Mouse (Mus musculus) hindbrain, embryonic 15.5 days (tissue): Measurements from ENCODE around the gene Frmd4a. TPM values are rescaled to one million over a fixed set of nuclear protein-coding genes. Genes with fewer than 3 reads are reported as not detected.

Source experiments
- ATAC-seq: fragments of 200-750 bp; cut with Nextera tagmentation; 2 replicates; pipeline ENCODE4 v1.8.0; 2017; ENCODE audit warnings: low read depth, moderate number of reproducible peaks, moderate TSS enrichment; ENCODE audit not compliant: low FRiP score
- H3K27ac ChIP-seq: fragments of 300-500 bp; sonication (generic); replicated peaks from 2 replicates; pipeline ENCODE4 v1.5.1; 2015; ENCODE audit warnings: mild to moderate bottlenecking, inconsistent platforms
- H3K27me3 ChIP-seq: fragments of 300-500 bp; sonication (generic); 2 replicates; pipeline ENCODE4 v1.6.1; 2015; ENCODE audit warnings: control low read depth, inconsistent platforms
- H3K36me3 ChIP-seq: fragments of 300-500 bp; sonication (generic); 2 replicates; pipeline ENCODE4 v1.6.1; 2015; ENCODE audit warnings: control low read depth, inconsistent platforms
- H3K4me1 ChIP-seq: fragments of 300-500 bp; sonication (generic); replicated peaks from 2 replicates; pipeline ENCODE4 v1.6.1; 2015; ENCODE audit warnings: control low read depth, inconsistent platforms
- H3K4me2 ChIP-seq: fragments of 300-500 bp; sonication (generic); 2 replicates; pipeline ENCODE4 v1.6.1; 2015; ENCODE audit warnings: moderate library complexity, mild to moderate bottlenecking, inconsistent platforms
- H3K4me3 ChIP-seq: fragments of 300-500 bp; sonication (generic); 2 replicates; pipeline ENCODE4 v1.5.1; 2015; ENCODE audit warnings: mild to moderate bottlenecking, inconsistent platforms
- H3K9ac ChIP-seq: fragments of 300-500 bp; sonication (generic); 2 replicates; pipeline ENCODE4 v1.6.1; 2015; ENCODE audit warnings: inconsistent platforms
- H3K9me3 ChIP-seq: fragments of 300-500 bp; sonication (generic); 2 replicates; pipeline ENCODE4 v1.6.1; 2016; ENCODE audit warnings: control low read depth, inconsistent platforms
- WGBS: fragments of 180-500 bp; shearing (Covaris S2); methylation state at CpG from one replicate; pipeline ENCODE4 v1.1.7; 2015; 5-methylcytosine and 5-hydroxymethylcytosine counted together
- polyA plus RNA-seq: library from polyadenylated mRNA; unstranded; fragments of >200 nt; fragmentation: Nextera tagmentation; extraction: Ambion mirVana; gene quantifications from 2 replicates; pipeline ENCODE4 v1.2.1, GENCODE M21; 2015

Gene Frmd4a
- polyA plus RNA-seq, 1 experiment from 2014 or later: 56.1 TPM

DNA sequence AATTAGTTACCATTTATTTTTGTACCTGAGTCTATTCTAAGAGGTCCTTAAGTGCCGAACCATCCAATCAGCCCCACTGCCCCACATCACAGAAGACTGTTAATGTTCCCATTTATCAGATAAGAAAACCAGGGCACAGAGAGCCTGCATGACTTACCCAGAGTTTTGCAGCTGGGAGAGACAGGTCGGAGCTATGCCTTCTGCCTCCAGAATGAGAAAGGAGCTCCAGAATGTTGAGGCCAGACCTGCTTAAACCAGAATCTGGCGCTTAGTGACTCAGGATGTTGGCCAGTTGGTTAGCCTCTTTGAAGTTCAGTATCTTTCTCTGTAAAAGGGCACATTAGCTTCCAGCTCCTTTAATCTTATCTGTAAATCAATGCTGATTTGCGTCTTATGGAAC, 422.4 kb downstream of the Frmd4a start:
- H3K27me3 ChIP-seq: no peaks in the 10 kb centered on the region
- peaks cover 48% of the 10 kb centered on the region for H3K4me1 ChIP-seq
- no peaks in the 10 kb centered on the region for H3K36me3 ChIP-seq
- no peak overlapping the region for H3K4me2 ChIP-seq
- ATAC-seq: no peak
- H3K27ac ChIP-seq: no peak overlapping the region
- H3K4me3 ChIP-seq: no peak overlapping the region
- no peaks in the 10 kb centered on the region for H3K9me3 ChIP-seq
- H3K9ac ChIP-seq: no peak overlapping the region
- WGBS: 81% methylated on average over 4 of the region's 4 CpGs

DNA sequence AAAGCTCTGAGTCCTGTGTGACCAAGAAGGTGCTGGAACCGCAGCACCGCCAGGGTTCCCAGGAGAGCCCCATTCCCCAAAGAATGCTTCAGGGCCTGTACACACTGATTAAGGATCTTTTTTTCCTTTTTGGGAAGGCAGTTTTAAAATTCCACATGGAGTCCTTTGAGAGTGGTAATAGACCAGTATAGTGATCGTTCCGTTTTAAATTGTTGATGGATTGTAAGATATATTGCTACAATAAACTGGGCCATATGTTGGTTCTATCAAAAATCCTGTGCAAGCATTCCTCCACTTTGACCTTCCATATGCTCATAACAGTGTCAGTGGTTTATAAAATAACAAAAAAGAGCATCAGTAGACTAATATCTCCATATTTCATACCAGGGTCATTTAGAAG, 424.3 kb downstream of the Frmd4a start:
- no peak overlapping the region for H3K4me3 ChIP-seq
- 0 out of 2 replicates have a peak overlapping the region, but pooled peaks have one; percentile 27 for H3K27ac ChIP-seq
- H3K4me1 ChIP-seq: peaks cover 37% of the 10 kb centered on the region
- H3K36me3 ChIP-seq: no peaks in the 10 kb centered on the region
- WGBS: 76% methylated on average over 4 of the region's 4 CpGs
- H3K4me2 ChIP-seq: no peak overlapping the region
- no peak overlapping the region for H3K9ac ChIP-seq
- H3K9me3 ChIP-seq: no peaks in the 10 kb centered on the region
- ATAC-seq: no peak
- no peaks in the 10 kb centered on the region for H3K27me3 ChIP-seq

DNA sequence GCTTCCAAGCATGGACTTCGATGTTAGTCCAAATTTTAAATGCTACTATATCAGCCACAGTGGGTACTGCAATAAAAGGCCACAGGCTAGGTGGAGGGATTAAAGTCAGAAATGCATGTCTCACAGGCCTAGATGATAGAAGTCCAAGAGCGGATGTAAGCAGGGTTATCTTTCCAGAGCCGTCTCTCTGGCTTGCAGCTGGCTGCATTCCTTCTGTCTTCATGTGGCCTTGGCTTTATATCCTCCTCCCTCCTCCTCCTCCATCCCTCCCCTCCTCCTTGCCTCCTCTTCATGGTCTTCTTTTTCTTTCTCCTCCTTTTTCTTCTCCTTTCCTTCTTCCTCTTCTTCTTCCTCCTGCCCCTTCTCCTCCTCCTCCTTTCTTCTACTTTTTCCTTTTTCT, 427.2 kb downstream of the Frmd4a start:
- H3K4me3 ChIP-seq: no peak overlapping the region
- peaks cover 22% of the 10 kb centered on the region for H3K4me1 ChIP-seq

DNA sequence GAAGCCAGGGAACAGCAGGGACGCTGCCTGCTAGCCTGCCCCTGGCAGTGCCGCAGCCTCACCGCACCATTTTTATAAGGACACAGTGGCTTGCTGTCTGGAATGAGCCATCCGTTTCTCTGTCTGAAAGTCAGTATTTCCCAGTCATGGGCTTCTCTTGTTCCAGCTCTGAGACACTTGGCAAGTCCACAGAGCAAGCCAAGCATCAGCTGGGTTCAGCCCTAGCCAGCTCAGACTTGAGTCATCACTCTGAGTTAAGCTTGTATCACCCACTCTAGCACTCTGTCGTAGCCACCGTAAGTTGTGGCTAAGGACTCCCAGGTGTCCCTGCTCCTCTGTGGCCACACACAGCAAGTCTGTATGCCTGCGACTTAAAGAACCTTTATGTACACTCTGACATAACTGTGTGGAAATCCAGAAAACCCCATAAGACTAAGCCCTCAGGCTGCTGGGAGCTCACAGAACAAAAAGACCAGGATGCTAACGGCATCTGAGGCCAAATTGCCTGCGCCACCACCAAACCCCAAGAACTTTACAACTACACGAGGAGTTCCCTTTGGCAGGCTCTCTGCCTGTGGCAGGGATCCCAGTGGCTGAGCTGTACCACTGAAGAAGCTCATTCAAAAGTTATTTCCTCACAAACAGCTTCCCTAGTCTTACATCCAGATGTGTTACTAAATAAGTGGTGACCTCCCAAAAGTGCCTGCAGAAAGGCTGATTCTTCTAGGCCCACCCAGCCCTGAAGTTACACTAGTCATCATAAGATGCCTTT, 428.3 kb downstream of the Frmd4a start:
- 81% methylated on average over 10 of the region's 10 CpGs for WGBS
- Histone ChIP-seq H3K27me3 (no peaks in the 10 kb centered on the region), H3K4me2 (no peak overlapping the region), H3K27ac (no peak overlapping the region), H3K9ac (no peak overlapping the region), H3K4me3 (no peak overlapping the region), H3K9me3 (no peaks in the 10 kb centered on the region), H3K4me1 (peaks cover 13% of the 10 kb centered on the region), H3K36me3 (no peaks in the 10 kb centered on the region)
- ATAC-seq: no peak

More for the DNA sequence above, 427.2 kb downstream of the Frmd4a start:
- no peak overlapping the region for H3K4me2 ChIP-seq
- no peaks in the 10 kb centered on the region for H3K27me3 ChIP-seq
- WGBS: 93% methylated on average over 3 of the region's 3 CpGs
- no peaks in the 10 kb centered on the region for H3K9me3 ChIP-seq
- no peak overlapping the region for H3K9ac ChIP-seq
- H3K36me3 ChIP-seq: no peaks in the 10 kb centered on the region
- no peak overlapping the region for H3K27ac ChIP-seq
- no peak for ATAC-seq

DNA sequence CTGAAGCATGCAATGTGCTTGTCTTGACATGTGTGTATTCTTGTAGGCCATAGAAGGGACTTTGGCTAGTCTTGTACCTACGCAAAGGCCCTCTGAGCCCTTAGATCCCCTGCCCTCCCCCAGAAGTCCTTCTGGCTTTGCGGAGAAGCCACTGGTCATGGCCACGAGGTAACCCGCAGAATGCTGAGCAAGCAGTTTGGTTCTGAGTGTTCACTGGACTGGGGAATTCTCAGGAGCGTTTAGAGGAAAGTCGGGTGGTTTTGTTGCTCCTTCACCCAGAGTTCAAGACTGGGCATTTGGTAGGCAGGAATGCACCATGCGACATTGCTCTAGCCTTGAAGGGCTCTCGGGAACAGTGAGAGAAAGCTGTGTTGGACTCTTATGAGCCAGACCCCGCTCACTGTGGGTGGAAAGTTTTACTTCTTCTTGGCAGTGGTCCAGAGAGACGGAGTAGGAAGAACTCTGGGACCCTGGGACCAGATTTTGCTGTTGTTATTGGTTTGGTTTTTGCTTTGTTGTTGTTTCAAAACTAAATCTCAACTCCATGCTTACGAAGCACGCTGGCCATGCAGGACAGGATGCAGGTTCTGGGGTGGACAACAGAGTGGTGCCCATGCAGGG, 432.5 kb downstream of the Frmd4a start:
- ATAC-seq: no peak
- Histone ChIP-seq H3K4me3 (no peak overlapping the region), H3K27ac (no peak overlapping the region), H3K4me1 (peaks cover 30% of the 10 kb centered on the region), H3K9ac (no peak overlapping the region), H3K27me3 (no peaks in the 10 kb centered on the region), H3K4me2 (no peak overlapping the region), H3K36me3 (no peaks in the 10 kb centered on the region), H3K9me3 (no peaks in the 10 kb centered on the region)
- WGBS: 70% methylated on average over 12 of the region's 12 CpGs

DNA sequence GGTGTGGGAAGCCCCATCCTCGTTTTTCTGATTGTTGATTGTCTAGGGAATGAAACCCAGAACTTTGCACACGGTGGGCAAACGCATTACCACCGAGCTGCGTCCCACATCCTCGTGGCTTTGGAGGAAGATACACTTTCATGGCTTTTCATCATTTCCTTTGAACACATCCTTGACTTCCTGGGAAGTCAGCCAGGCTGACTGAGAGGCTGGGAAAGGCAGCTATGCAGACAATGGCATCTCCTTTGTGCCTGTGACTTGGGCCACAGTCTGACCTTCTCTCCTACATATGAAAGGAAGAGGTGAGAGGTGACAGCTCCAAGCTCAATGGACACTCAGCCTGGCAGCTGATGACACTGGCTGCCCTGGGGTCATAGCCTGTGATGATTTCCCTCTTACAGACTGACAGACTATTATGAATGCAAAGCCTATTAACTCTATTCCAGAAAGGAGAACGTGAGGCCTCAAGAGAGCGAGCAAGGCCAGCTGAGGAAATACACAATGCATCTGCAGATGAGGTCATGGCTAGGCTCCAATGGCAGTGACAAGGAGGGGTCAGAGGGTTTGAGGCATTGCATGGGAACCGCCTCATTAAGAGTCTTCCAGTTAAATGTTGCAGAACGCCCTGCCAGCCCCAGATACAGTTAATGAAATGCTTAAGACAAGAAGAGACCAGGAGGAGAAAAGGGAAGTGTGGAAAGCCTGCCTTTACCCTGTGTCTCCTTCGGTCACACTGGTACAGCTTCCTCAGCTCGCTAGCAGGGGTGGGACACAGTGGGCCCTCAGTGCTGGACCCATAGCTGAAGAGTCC, 435.3 kb downstream of the Frmd4a start:
- no peaks in the 10 kb centered on the region for H3K27me3 ChIP-seq
- no peak for ATAC-seq
- peak overlapping the region; percentile 43 for H3K27ac ChIP-seq
- 23% methylated on average over 12 of the region's 12 CpGs for WGBS
- H3K4me1 ChIP-seq: peaks cover 38% of the 10 kb centered on the region
- H3K36me3 ChIP-seq: no peaks in the 10 kb centered on the region
- no peak overlapping the region for H3K9ac ChIP-seq
- no peaks in the 10 kb centered on the region for H3K9me3 ChIP-seq
- no peak overlapping the region for H3K4me3 ChIP-seq
- no peak overlapping the region for H3K4me2 ChIP-seq

DNA sequence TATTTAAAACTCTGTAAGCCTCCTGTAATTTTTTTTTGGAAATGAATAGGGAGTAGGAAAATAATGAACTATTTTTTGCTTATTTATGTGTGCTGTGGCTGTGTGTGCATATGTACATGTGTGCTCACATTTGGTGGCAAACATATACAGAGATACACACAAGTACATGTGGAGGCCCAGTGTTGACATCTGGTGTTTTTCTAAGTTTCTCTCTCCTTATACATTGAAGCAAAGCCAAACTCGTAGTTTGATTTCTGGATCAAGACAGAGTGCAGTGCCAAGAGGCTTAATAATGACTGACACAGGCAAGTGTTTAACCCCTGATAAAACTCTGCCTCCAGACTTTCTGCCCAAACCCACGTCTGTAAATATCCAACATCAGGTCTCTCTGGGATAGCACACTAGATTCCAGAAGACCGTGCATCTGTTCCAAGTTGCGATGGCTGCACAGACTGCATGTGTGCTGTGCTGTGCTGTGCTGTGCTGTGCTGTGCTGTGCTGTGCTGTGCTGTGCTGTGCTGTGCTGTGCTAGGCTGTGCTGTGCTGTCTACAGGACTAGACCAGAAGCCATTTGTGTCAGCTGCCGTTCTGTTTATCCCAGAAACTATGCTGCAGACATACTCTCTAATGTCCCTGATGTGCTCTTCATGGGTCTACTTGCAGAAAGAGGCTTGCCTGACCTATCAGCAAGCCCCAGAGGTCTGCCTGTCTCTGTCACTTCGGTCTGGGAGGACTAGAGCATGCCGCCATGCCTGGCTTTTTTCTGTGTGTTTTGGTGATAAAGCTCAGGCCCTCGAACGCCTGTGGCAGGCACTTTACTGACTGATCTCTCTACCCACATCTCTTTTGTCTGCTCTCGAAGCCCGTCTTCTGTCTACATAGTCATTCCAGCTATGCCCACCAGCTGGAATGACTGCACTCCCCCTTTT, 437.8 kb downstream of the Frmd4a start:
- Histone ChIP-seq H3K27me3 (no peaks in the 10 kb centered on the region), H3K4me1 (peaks cover 46% of the 10 kb centered on the region), H3K27ac (no peak overlapping the region), H3K9ac (no peak overlapping the region), H3K9me3 (no peaks in the 10 kb centered on the region), H3K36me3 (no peaks in the 10 kb centered on the region), H3K4me3 (no peak overlapping the region), H3K4me2 (no peak overlapping the region)
- WGBS: 60% methylated on average over 11 of the region's 11 CpGs
- no peak for ATAC-seq

DNA sequence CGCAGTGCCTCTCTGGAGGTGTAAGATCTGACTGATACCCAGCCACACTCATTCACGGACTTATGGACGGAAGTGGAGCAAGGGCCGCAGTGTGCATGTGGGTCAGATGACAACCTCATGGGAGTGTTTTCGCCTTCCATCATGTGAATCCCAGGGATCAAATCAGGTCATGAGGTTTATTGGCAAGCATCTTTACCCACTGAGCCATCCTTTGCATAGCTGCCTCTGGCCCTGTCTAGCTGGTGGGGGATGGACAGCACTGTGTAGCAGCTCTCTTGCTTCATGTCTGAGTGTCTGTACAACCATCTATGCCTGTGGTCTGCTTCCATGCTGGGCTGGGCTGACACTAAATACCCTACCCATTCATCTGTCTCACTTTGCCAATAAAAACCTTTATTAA, 443.4 kb downstream of the Frmd4a start:
- Histone ChIP-seq H3K27ac (no peak overlapping the region), H3K4me2 (no peak overlapping the region), H3K9ac (no peak overlapping the region), H3K27me3 (no peaks in the 10 kb centered on the region), H3K4me3 (no peak overlapping the region), H3K36me3 (no peaks in the 10 kb centered on the region), H3K9me3 (no peaks in the 10 kb centered on the region), H3K4me1 (peaks cover 34% of the 10 kb centered on the region)
- 43% methylated on average over 5 of the region's 5 CpGs for WGBS
- no peak for ATAC-seq

DNA sequence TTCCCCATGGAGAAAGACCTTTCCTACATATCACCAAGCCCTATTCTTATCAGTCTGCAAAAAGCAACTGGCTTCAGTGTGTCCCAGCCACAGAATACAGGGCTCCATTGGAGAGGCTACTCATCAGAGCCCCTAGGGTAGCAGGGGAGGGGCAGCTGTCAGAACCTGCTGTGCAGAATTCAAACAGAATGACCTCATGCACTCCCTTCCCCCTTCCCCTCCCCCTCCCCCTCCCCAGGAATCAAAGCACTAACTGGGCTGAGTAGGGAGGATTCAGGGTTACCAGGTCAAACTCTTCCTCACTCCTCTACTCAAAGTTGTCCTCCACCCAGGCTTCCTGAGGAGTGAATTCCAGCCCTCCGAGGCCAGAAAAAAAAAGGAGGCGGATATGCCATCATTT, 444.0 kb downstream of the Frmd4a start:
- Histone ChIP-seq H3K36me3 (no peaks in the 10 kb centered on the region), H3K27me3 (no peaks in the 10 kb centered on the region), H3K9ac (no peak overlapping the region), H3K4me2 (no peak overlapping the region), H3K4me3 (no peak overlapping the region), H3K9me3 (no peaks in the 10 kb centered on the region), H3K4me1 (peaks cover 40% of the 10 kb centered on the region), H3K27ac (no peak overlapping the region)
- no peak for ATAC-seq
- WGBS: 23% methylated on average over 2 of the region's 2 CpGs

DNA sequence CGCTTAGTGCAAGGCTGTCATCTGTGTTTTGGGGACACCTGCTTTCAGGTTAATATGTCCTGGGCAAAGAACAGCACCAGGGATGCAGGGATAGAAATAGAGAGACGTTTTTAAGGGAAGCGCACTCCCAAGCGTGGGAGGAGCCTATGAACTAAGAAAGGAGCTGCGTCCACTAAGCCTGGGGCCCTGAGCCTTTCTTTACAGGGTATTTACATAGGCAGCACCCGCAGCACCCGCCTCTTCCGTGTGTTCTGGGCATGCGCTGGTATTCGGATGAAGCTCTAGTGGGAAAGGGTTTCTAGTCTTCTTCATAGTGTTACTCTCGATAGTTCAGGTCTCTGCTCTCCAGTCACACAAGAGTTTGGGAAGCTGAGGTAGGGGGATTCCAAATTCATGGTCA, 445.0 kb downstream of the Frmd4a start:
- WGBS: 22% methylated on average over 11 of the region's 11 CpGs
- H3K4me1 ChIP-seq: peaks cover 40% of the 10 kb centered on the region
- no peak overlapping the region for H3K27ac ChIP-seq
- H3K9ac ChIP-seq: no peak overlapping the region
- no peak; the same call in 1 of the 2 replicates for ATAC-seq
- no peaks in the 10 kb centered on the region for H3K36me3 ChIP-seq
- H3K4me2 ChIP-seq: peak overlapping the region; percentile 18
- H3K27me3 ChIP-seq: no peaks in the 10 kb centered on the region
- H3K9me3 ChIP-seq: no peaks in the 10 kb centered on the region
- H3K4me3 ChIP-seq: no peak overlapping the region

DNA sequence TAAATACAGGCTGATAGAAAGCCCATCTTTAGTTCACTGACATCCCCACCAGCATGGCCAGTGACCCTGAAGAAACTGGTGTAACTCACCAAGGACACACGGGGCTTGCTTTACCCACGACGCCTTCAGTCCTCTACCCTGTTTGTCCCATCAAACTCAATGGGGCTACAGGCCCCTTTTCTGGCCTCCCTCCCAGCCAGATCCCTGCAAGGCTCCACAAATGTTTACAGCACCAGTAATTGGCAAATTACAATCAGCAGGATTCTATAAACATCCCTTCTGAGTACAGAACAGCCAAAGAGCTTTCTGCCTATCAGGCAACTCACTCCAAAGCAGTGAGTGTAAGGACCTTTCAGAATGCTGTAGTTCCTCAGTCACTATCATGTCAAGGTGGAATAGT, 448.6 kb downstream of the Frmd4a start:
- no peaks in the 10 kb centered on the region for H3K27me3 ChIP-seq
- H3K4me2 ChIP-seq: no peak overlapping the region
- no peaks in the 10 kb centered on the region for H3K9me3 ChIP-seq
- H3K9ac ChIP-seq: no peak overlapping the region
- peaks cover 21% of the 10 kb centered on the region for H3K4me1 ChIP-seq
- no peak overlapping the region for H3K4me3 ChIP-seq
- H3K36me3 ChIP-seq: peaks cover 6% of the 10 kb centered on the region; the same call in 1 of the 2 replicates
- 58% methylated on average over 3 of the region's 3 CpGs for WGBS
- no peak overlapping the region for H3K27ac ChIP-seq
- no peak for ATAC-seq
